ENCODE assay signal across 23 mouse cellular contexts in the genomic region with DNA sequence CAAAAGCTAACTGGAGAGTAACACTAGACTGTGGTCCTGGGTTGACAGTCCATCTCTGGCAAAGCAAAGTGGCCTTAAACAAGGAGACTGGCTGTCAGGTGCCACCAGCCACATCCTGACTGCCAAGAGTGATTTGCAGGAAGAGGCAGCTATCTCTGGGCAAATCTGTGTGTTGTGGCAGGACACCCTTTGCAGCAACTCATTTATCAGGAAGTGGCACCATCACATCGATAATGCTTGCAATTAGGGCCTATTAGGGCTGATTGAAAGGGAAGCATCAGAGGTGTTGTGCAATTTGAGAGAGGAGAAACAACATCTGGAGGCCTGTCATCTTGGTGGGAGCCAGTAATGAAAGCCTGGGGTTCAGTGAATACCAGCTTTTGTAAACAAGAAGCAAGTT.
"Had no signal": no experiment of that assay in that cellular context is flagged by ENCODE, and none has a peak within 500 bp of the region (broad histone marks: within the 10 kb centered on the region; RNA-seq: fewer than 3 reads in every experiment).

No protein-coding gene starts in this region.

- DNase-seq: kidney, adult 18-20 months; kidney, adult 9 months; kidney, postnatal 14 days; kidney, postnatal 4 days; layer of hippocampus, adult 9-11 months; left cerebral cortex, postnatal 4 days; liver, postnatal 0 days; right cerebral cortex, adult 18-20 months; right cerebral cortex, postnatal 14 days; spleen, adult 18-20 months; thymus, adult 18-20 months; thymus, postnatal 36 days had no signal

- H3K27me3 ChIP-seq: limb, embryonic 12.5 days; limb, embryonic 15.5 days; lung, embryonic 15.5 days; midbrain, embryonic 12.5 days; midbrain, embryonic 15.5 days; neural tube, embryonic 12.5 days; neural tube, embryonic 15.5 days; stomach, embryonic 15.5 days had no signal

- ATAC-seq: liver, postnatal 0 days; midbrain, embryonic 15.5 days had no signal

- H3K4me2 ChIP-seq: limb, embryonic 12.5 days; limb, embryonic 15.5 days; liver, embryonic 11.5 days; lung, embryonic 15.5 days; midbrain, embryonic 12.5 days; midbrain, embryonic 15.5 days; neural tube, embryonic 12.5 days; neural tube, embryonic 15.5 days; stomach, embryonic 15.5 days had no signal

- H3K9me3 ChIP-seq: limb, embryonic 12.5 days; limb, embryonic 15.5 days; lung, embryonic 15.5 days; midbrain, embryonic 12.5 days; midbrain, embryonic 15.5 days; neural tube, embryonic 12.5 days; neural tube, embryonic 15.5 days; stomach, embryonic 15.5 days had no signal

- H3K36me3 ChIP-seq: limb, embryonic 12.5 days; limb, embryonic 15.5 days; lung, embryonic 15.5 days; midbrain, embryonic 12.5 days; midbrain, embryonic 15.5 days; neural tube, embryonic 12.5 days; neural tube, embryonic 15.5 days; stomach, embryonic 15.5 days had no signal

- H3K27ac ChIP-seq: layer of hippocampus, adult 2 months; limb, embryonic 12.5 days; limb, embryonic 15.5 days; liver, embryonic 14.5 days; lung, embryonic 15.5 days; midbrain, embryonic 12.5 days; midbrain, embryonic 15.5 days; neural tube, embryonic 12.5 days; neural tube, embryonic 15.5 days; stomach, embryonic 15.5 days had no signal

- H3K4me3 ChIP-seq: layer of hippocampus, adult 2 months; limb, embryonic 12.5 days; limb, embryonic 15.5 days; lung, embryonic 15.5 days; midbrain, embryonic 12.5 days; midbrain, embryonic 15.5 days; neural tube, embryonic 12.5 days; neural tube, embryonic 15.5 days; stomach, embryonic 15.5 days had no signal

- H3K9ac ChIP-seq: limb, embryonic 12.5 days; limb, embryonic 15.5 days; liver, embryonic 14.5 days; liver, postnatal 0 days; lung, embryonic 15.5 days; midbrain, embryonic 12.5 days; midbrain, embryonic 15.5 days; neural tube, embryonic 12.5 days; neural tube, embryonic 15.5 days; stomach, embryonic 15.5 days had no signal

- H3K4me1 ChIP-seq: limb, embryonic 12.5 days; limb, embryonic 15.5 days; lung, embryonic 15.5 days; midbrain, embryonic 12.5 days; midbrain, embryonic 15.5 days; neural tube, embryonic 12.5 days; neural tube, embryonic 15.5 days; stomach, embryonic 15.5 days had no signal
